Mouse (Mus musculus): Measurements from ENCODE around the gene Metap2. TPM values are rescaled to one million over a fixed set of nuclear protein-coding genes. Genes with fewer than 3 reads are reported as not detected.

The Metap2 gene
- total and polyA plus RNA-seq, 2 experiments: 20.3 to 42.6 TPM

GRCm38 (mm10) chr10:93830931-93831729 is 65.8 kb downstream of the Metap2 start, which contains the start of gene Usp44:
Gene Usp44 (plus strand): TSS chr10:93831555.
- no peaks in the 10 kb centered on the region; the same call in 1 of the 2 replicates for H3K4me1 ChIP-seq (ENCODE audit: control insufficient read depth, insufficient read depth, low read length)
- H3K9ac ChIP-seq (ENCODE audit: low read depth, low read length): no peak within 1 kb of the TSS
- WGBS: 24% methylated on average over 22 of the region's 22 CpGs
- H3K4me3 ChIP-seq (ENCODE audit: insufficient read depth, low read depth, low read length): no peak within 1 kb of the TSS
- H3K79me2 ChIP-seq (ENCODE audit: control insufficient read depth, insufficient read depth, low read length): no peaks in the 10 kb centered on the region
- no peaks in the 10 kb centered on the region for H3K36me3 ChIP-seq (ENCODE audit: control insufficient read depth, insufficient read depth, low read length)
- H3K27me3 ChIP-seq (ENCODE audit: control insufficient read depth, insufficient read depth, low read length): peaks cover 13% of the 10 kb centered on the region
- no peak for TF ChIP-seq POLR2A (IDR thresholded peaks at IDR 0.05; ENCODE audit: extremely low read depth, insufficient read depth, low read length)
- TF ChIP-seq CTCF (IDR thresholded peaks at IDR 0.05; ENCODE audit: low read depth, low read length): no peak
- H3K27ac ChIP-seq (replicated peaks; ENCODE audit: insufficient read depth, low read depth, low read length): no peak within 1 kb of the TSS
- no peak for DNase-seq (ENCODE audit: extremely low read depth, low read depth, low spot score)

GRCm38 (mm10) chr10:93829898-93830831 is 66.7 kb downstream of the Metap2 start:
- no peak for DNase-seq (ENCODE audit: extremely low read depth, low read depth, low spot score)
- H3K4me3 ChIP-seq (ENCODE audit: insufficient read depth, low read depth, low read length): no peak overlapping the region
- H3K27ac ChIP-seq (replicated peaks; ENCODE audit: insufficient read depth, low read depth, low read length): no peak overlapping the region
- no peaks in the 10 kb centered on the region for H3K36me3 ChIP-seq (ENCODE audit: control insufficient read depth, insufficient read depth, low read length)
- TF ChIP-seq POLR2A (IDR thresholded peaks at IDR 0.05; ENCODE audit: extremely low read depth, insufficient read depth, low read length) (no peak), CTCF (IDR thresholded peaks at IDR 0.05; ENCODE audit: low read depth, low read length) (no peak)
- H3K4me1 ChIP-seq (ENCODE audit: control insufficient read depth, insufficient read depth, low read length): no peaks in the 10 kb centered on the region; the same call in 1 of the 2 replicates
- WGBS: 67% methylated on average over 9 of the region's 9 CpGs
- H3K9ac ChIP-seq (ENCODE audit: low read depth, low read length): no peak overlapping the region
- H3K79me2 ChIP-seq (ENCODE audit: control insufficient read depth, insufficient read depth, low read length): no peaks in the 10 kb centered on the region
- H3K27me3 ChIP-seq (ENCODE audit: control insufficient read depth, insufficient read depth, low read length): peaks cover 13% of the 10 kb centered on the region

GRCm38 (mm10) chr10:93818661-93819060 is 78.2 kb downstream of the Metap2 start:
- no peak overlapping the region for H3K27ac ChIP-seq (replicated peaks; ENCODE audit: insufficient read depth, low read depth, low read length)
- H3K27me3 ChIP-seq (ENCODE audit: control insufficient read depth, insufficient read depth, low read length): no peaks in the 10 kb centered on the region
- DNase-seq (ENCODE audit: extremely low read depth, low read depth, low spot score): peak; percentile 58
- no peak overlapping the region for H3K9ac ChIP-seq (ENCODE audit: low read depth, low read length)
- TF ChIP-seq POLR2A (IDR thresholded peaks at IDR 0.05; ENCODE audit: extremely low read depth, insufficient read depth, low read length): no peak
- peak; percentile 52 for TF ChIP-seq CTCF (IDR thresholded peaks at IDR 0.05; ENCODE audit: low read depth, low read length)
- no peaks in the 10 kb centered on the region for H3K4me1 ChIP-seq (ENCODE audit: control insufficient read depth, insufficient read depth, low read length)
- H3K36me3 ChIP-seq (ENCODE audit: control insufficient read depth, insufficient read depth, low read length): no peaks in the 10 kb centered on the region
- no peaks in the 10 kb centered on the region for H3K79me2 ChIP-seq (ENCODE audit: control insufficient read depth, insufficient read depth, low read length)
- WGBS: 35% methylated on average over 7 of the region's 7 CpGs
- H3K4me3 ChIP-seq (ENCODE audit: insufficient read depth, low read depth, low read length): no peak overlapping the region

GRCm38 (mm10) chr10:93813755-93814154 is 83.1 kb downstream of the Metap2 start:
- Histone ChIP-seq H3K4me3 (ENCODE audit: insufficient read depth, low read depth, low read length) (no peak overlapping the region), H3K79me2 (ENCODE audit: control insufficient read depth, insufficient read depth, low read length) (no peaks in the 10 kb centered on the region), H3K4me1 (ENCODE audit: control insufficient read depth, insufficient read depth, low read length) (no peaks in the 10 kb centered on the region), H3K27me3 (ENCODE audit: control insufficient read depth, insufficient read depth, low read length) (no peaks in the 10 kb centered on the region), H3K27ac (replicated peaks; ENCODE audit: insufficient read depth, low read depth, low read length) (no peak overlapping the region), H3K36me3 (ENCODE audit: control insufficient read depth, insufficient read depth, low read length) (no peaks in the 10 kb centered on the region), H3K9ac (ENCODE audit: low read depth, low read length) (no peak overlapping the region)
- DNase-seq (ENCODE audit: extremely low read depth, low read depth, low spot score): no peak
- WGBS: 84% methylated on average over 10 of the region's 10 CpGs
- TF ChIP-seq POLR2A (IDR thresholded peaks at IDR 0.05; ENCODE audit: extremely low read depth, insufficient read depth, low read length) (no peak), CTCF (IDR thresholded peaks at IDR 0.05; ENCODE audit: low read depth, low read length) (no peak)

- WGBS: 10% methylated on average over 10 of the region's 10 CpGs
- TF ChIP-seq POLR2A (IDR thresholded peaks at IDR 0.05; ENCODE audit: extremely low read depth, insufficient read depth, low read length) (no peak), CTCF (IDR thresholded peaks at IDR 0.05; ENCODE audit: low read depth, low read length) (peak; percentile 77)
- DNase-seq (ENCODE audit: extremely low read depth, low read depth, low spot score): peak; percentile 35
Measured at GRCm38 (mm10) chr10:93812774-93813415, 84.0 kb downstream of the Metap2 start.

More at GRCm38 (mm10) chr10:93812774-93813415, 84.0 kb downstream of the Metap2 start:
- no peak overlapping the region for H3K4me3 ChIP-seq (ENCODE audit: insufficient read depth, low read depth, low read length)
- H3K27me3 ChIP-seq (ENCODE audit: control insufficient read depth, insufficient read depth, low read length): no peaks in the 10 kb centered on the region
- H3K4me1 ChIP-seq (ENCODE audit: control insufficient read depth, insufficient read depth, low read length): no peaks in the 10 kb centered on the region
- H3K36me3 ChIP-seq (ENCODE audit: control insufficient read depth, insufficient read depth, low read length): no peaks in the 10 kb centered on the region
- no peaks in the 10 kb centered on the region for H3K79me2 ChIP-seq (ENCODE audit: control insufficient read depth, insufficient read depth, low read length)
- no peak overlapping the region for H3K9ac ChIP-seq (ENCODE audit: low read depth, low read length)
- H3K27ac ChIP-seq (replicated peaks; ENCODE audit: insufficient read depth, low read depth, low read length): no peak overlapping the region
